Mouse (Mus musculus) cerebellum, adult 2 months (tissue): ENCODE data around the gene Dapp1. TPM values are rescaled to one million over a fixed set of nuclear protein-coding genes. Genes with fewer than 3 reads are reported as not detected.
"Not testable (repeated sequence)": the region's sequence is repeated elsewhere in the genome, so short reads cannot be mapped to it uniquely, and the experiment has no call there.

Experiments
- DNase-seq, 2 experiments: peaks; one replicate each; pipeline ENCODE4 v3.0.0; 2021
- H3K27ac ChIP-seq: fragments of 200-500 bp; 2 replicates; pipeline ENCODE4 v1.5.1; 2012; ENCODE audit warnings: low read length, control low read depth, inconsistent platforms; ENCODE audit not compliant: insufficient read depth
- H3K27me3 ChIP-seq: fragments of 200-500 bp; 2 replicates; pipeline ENCODE4 v1.6.1; 2012; ENCODE audit warnings: inconsistent platforms, mild to moderate bottlenecking, low read length, moderate library complexity; ENCODE audit not compliant: control insufficient read depth, insufficient read depth
- H3K4me1 ChIP-seq: fragments of 200-500 bp; 2 replicates; pipeline ENCODE4 v1.6.1; 2011; ENCODE audit warnings: low read length; ENCODE audit not compliant: control insufficient read depth, insufficient read depth
- H3K4me3 ChIP-seq: fragments of 200-500 bp; replicated peaks from 2 replicates; pipeline ENCODE3; 2011; ENCODE audit warnings: mild to moderate bottlenecking, low read depth, low read length, control low read depth; ENCODE audit not compliant: insufficient read depth
- CTCF ChIP-seq: fragments of 200-500 bp; IDR thresholded peaks from 2 replicates; pipeline ENCODE4 v1.5.1; 2011; ENCODE audit warnings: low read depth, mild to moderate bottlenecking, control low read depth, low read length, moderate library complexity, borderline replicate concordance; ENCODE audit not compliant: insufficient read depth
- POLR2A ChIP-seq: fragments of 200-500 bp; IDR thresholded peaks from 2 replicates; pipeline ENCODE4 v1.6.1; 2011; ENCODE audit warnings: low read length, control low read depth, borderline replicate concordance; ENCODE audit not compliant: insufficient read depth
- WGBS: fragments of 180-500 bp; shearing (Covaris S2); methylation state at CpG from one replicate; pipeline ENCODE4 v1.1.7; 2018; 5-methylcytosine and 5-hydroxymethylcytosine counted together
- polyA plus RNA-seq: library from polyadenylated mRNA; depleted of rRNA; stranded (reverse); fragments of >200 nt; gene quantifications from 2 replicates; pipeline ENCODE4 v1.2.3, GENCODE M21; 2012

Dapp1 gene
- polyA plus RNA-seq, 1 experiment, result 1.1 TPM

- Histone ChIP-seq H3K27me3 (no peaks in the 10 kb centered on the region), H3K4me1 (no peaks in the 10 kb centered on the region), H3K4me3 (no peak overlapping the region), H3K27ac (no peak overlapping the region)
- TF ChIP-seq POLR2A, result no peak
- no peak for TF ChIP-seq CTCF
- 43% methylated on average over 7 of the region's 7 CpGs for WGBS
- no peak for DNase-seq
Measured at GRCm38 (mm10) chr3:137951819-137952218, 29.5 kb downstream of the Dapp1 start.

GRCm38 (mm10) chr3:137951302-137951701, 30.0 kb downstream of the Dapp1 start:
- 97% methylated on average over 3 of the region's 3 CpGs for WGBS
- DNase-seq, result not testable (repeated sequence)

GRCm38 (mm10) chr3:137950191-137950885, 31.0 kb downstream of the Dapp1 start:
- Histone ChIP-seq H3K4me1 (no peaks in the 10 kb centered on the region), H3K27me3 (no peaks in the 10 kb centered on the region), H3K27ac (no peak overlapping the region), H3K4me3 (no peak overlapping the region)
- 79% methylated on average over 10 of the region's 10 CpGs for WGBS
- DNase-seq, result no peak
- TF ChIP-seq CTCF (no peak), POLR2A (no peak)

More at GRCm38 (mm10) chr3:137951302-137951701, 30.0 kb downstream of the Dapp1 start:
- not testable (repeated sequence) for H3K4me1 ChIP-seq, H3K27ac ChIP-seq, H3K4me3 ChIP-seq, H3K27me3 ChIP-seq

GRCm38 (mm10) chr3:137947525-137947924, 33.8 kb downstream of the Dapp1 start:
- WGBS, result 84% methylated on average over 4 of the region's 4 CpGs
- Histone ChIP-seq H3K27ac (no peak overlapping the region), H3K4me3 (no peak overlapping the region), H3K4me1 (no peaks in the 10 kb centered on the region), H3K27me3 (no peaks in the 10 kb centered on the region)
- TF ChIP-seq CTCF (no peak), POLR2A (no peak)
- no peak for DNase-seq

GRCm38 (mm10) chr3:137946827-137947226, 34.5 kb downstream of the Dapp1 start:
- TF ChIP-seq POLR2A (no peak), CTCF (no peak)
- no peak overlapping the region for H3K27ac ChIP-seq
- 88% methylated on average over 3 of the region's 3 CpGs for WGBS
- no peak overlapping the region for H3K4me3 ChIP-seq
- H3K27me3 ChIP-seq, result no peaks in the 10 kb centered on the region
- DNase-seq, result no peak
- H3K4me1 ChIP-seq, result no peaks in the 10 kb centered on the region

- 87% methylated on average over 6 of the region's 6 CpGs for WGBS
- no peak for DNase-seq
- Histone ChIP-seq H3K27ac (no peak overlapping the region), H3K27me3 (no peaks in the 10 kb centered on the region), H3K4me1 (no peaks in the 10 kb centered on the region), H3K4me3 (no peak overlapping the region)
- TF ChIP-seq POLR2A (no peak), CTCF (no peak)
Measured at GRCm38 (mm10) chr3:137943737-137944154, 37.6 kb downstream of the Dapp1 start.

GRCm38 (mm10) chr3:137942098-137942622, 39.2 kb downstream of the Dapp1 start:
- Histone ChIP-seq H3K4me3 (no peak overlapping the region), H3K27me3 (no peaks in the 10 kb centered on the region), H3K4me1 (no peaks in the 10 kb centered on the region), H3K27ac (no peak overlapping the region)
- TF ChIP-seq POLR2A (no peak), CTCF (no peak)
- no peak for DNase-seq
- WGBS, result 89% methylated on average over 12 of the region's 12 CpGs

GRCm38 (mm10) chr3:137941555-137941954, 39.8 kb downstream of the Dapp1 start:
- no peak for DNase-seq
- TF ChIP-seq POLR2A, result no peak
- TF ChIP-seq CTCF, result no peak
- no peak overlapping the region for H3K27ac ChIP-seq

More at GRCm38 (mm10) chr3:137941555-137941954, 39.8 kb downstream of the Dapp1 start:
- no peaks in the 10 kb centered on the region for H3K27me3 ChIP-seq
- H3K4me3 ChIP-seq, result no peak overlapping the region
- H3K4me1 ChIP-seq, result no peaks in the 10 kb centered on the region
